Mouse (Mus musculus) E14TG2a.4 (cell line): ENCODE results near the gene Homer1.

Experiments
- CTCF ChIP-seq: conservative IDR thresholded peaks from 2 replicates; pipeline ENCODE4 v1.5.1; 2014; ENCODE audit warnings: low read length
- NANOG ChIP-seq: IDR thresholded peaks from 2 replicates; pipeline ENCODE4 v1.6.1; 2014; ENCODE audit warnings: borderline replicate concordance, low read length, mixed read lengths
- POU5F1 ChIP-seq: IDR thresholded peaks from 2 replicates; pipeline ENCODE4 v1.6.1; 2014; ENCODE audit warnings: low read length, borderline replicate concordance

GRCm38 (mm10) chr13:93344395-93344794 is 45.0 kb downstream of the Homer1 start:
- TF ChIP-seq CTCF, result no peak
- no peak for TF ChIP-seq NANOG
- no peak for TF ChIP-seq POU5F1
